Mouse (Mus musculus): ENCODE data around the gene Ddit4. TPM values are rescaled to one million over a fixed set of nuclear protein-coding genes. Genes with fewer than 3 reads are reported as not detected.

Gene Ddit4
- polyA plus RNA-seq, 1 experiment from 2014 or later = 1.9 TPM

DNA sequence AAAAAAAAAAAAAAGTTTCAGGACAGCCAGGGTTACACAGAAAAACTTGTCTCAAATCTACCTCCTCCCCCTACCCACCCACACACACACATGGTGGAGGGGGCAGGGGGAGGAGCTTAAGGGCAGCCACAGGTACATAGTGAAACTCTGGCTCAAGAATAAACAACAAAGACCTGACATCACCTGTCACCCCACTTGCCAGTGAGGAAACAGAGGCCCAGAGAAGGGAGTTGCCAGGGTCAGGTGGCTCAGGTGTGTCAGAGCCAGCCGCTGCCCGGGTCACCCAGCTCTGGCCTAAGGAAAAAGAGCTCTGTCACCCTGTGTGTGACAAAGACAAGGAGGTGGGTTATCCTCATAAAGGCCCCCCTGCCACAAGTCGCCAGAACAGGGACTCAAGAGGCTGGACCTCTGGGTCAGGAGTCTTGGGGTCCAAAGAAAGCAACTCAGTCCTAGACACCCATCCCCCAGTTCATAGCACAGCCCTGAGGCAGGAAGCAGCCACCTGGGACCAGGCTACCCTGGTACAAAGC lies 44.5 kb downstream of the Ddit4 start:
- H3K4me3 ChIP-seq (ENCODE audit: low read depth, low read length) = no peak overlapping the region
- no peak overlapping the region for H3K4me2 ChIP-seq
- H3K4me1 ChIP-seq (ENCODE audit: control insufficient read depth, insufficient read depth, low read length) = peaks cover 47% of the 10 kb centered on the region
- no peak for ATAC-seq (replicated peaks; ENCODE audit: insufficient number of reproducible peaks, low FRiP score, low TSS enrichment)
- 71% methylated on average over 3 of the region's 3 CpGs for WGBS (ENCODE audit: insufficient replicate concordance)
- H3K9me3 ChIP-seq (replicated peaks; ENCODE audit: control insufficient read depth, low read length) = no peaks in the 10 kb centered on the region
- H3K27ac ChIP-seq (ENCODE audit: low read depth, low read length) = peak overlapping the region; percentile 86; the same call in 1 of the 2 replicates
- peak overlapping the region; percentile 49; the same call in 1 of the 2 replicates for H3K9ac ChIP-seq (ENCODE audit: low read depth, low read length)
- H3K36me3 ChIP-seq (ENCODE audit: control insufficient read depth, insufficient read depth, low read length) = no peaks in the 10 kb centered on the region
- H3K27me3 ChIP-seq (ENCODE audit: control insufficient read depth, insufficient read depth, low read length) = peaks cover 5% of the 10 kb centered on the region; the same call in 1 of the 2 replicates

DNA sequence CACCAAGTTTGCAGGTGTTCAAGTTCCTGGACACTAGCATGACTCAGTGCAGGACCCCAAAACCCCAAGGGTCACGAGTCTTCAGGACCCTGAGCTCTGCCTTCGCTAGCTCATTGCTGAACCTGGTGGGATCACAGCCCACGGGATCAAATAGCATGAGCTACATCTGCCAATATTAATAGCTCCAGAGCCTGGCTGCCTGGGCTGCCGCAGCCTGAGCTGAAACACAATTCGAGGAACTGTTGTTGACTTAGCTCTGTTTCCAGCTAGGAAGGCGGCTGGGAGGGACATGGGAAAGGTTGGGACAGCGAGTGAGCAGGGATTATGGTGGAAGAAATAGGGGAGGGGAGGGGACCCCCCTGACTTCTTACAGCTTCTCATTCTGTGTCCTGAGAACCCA lies 48.5 kb downstream of the Ddit4 start:
- Histone ChIP-seq H3K36me3 (ENCODE audit: control insufficient read depth, insufficient read depth, low read length) (no peaks in the 10 kb centered on the region), H3K4me2 (no peak overlapping the region), H3K9ac (ENCODE audit: low read depth, low read length) (no peak overlapping the region), H3K4me1 (ENCODE audit: control insufficient read depth, insufficient read depth, low read length) (peaks cover 56% of the 10 kb centered on the region), H3K4me3 (ENCODE audit: low read depth, low read length) (no peak overlapping the region), H3K27ac (ENCODE audit: low read depth, low read length) (no peak overlapping the region; the same call in 1 of the 2 replicates), H3K9me3 (replicated peaks; ENCODE audit: control insufficient read depth, low read length) (no peaks in the 10 kb centered on the region), H3K27me3 (ENCODE audit: control insufficient read depth, insufficient read depth, low read length) (no peaks in the 10 kb centered on the region)
- no peak for ATAC-seq (replicated peaks; ENCODE audit: insufficient number of reproducible peaks, low FRiP score, low TSS enrichment)
- 58% methylated on average over 7 of the region's 7 CpGs for WGBS (ENCODE audit: insufficient replicate concordance)

- Histone ChIP-seq H3K4me3 (ENCODE audit: low read depth, low read length) (no peak overlapping the region), H3K4me1 (ENCODE audit: control insufficient read depth, insufficient read depth, low read length) (peaks cover 51% of the 10 kb centered on the region), H3K27ac (ENCODE audit: low read depth, low read length) (no peak overlapping the region), H3K36me3 (ENCODE audit: control insufficient read depth, insufficient read depth, low read length) (no peaks in the 10 kb centered on the region), H3K4me2 (no peak overlapping the region; the same call in 1 of the 2 replicates), H3K9me3 (replicated peaks; ENCODE audit: control insufficient read depth, low read length) (no peaks in the 10 kb centered on the region), H3K9ac (ENCODE audit: low read depth, low read length) (no peak overlapping the region), H3K27me3 (ENCODE audit: control insufficient read depth, insufficient read depth, low read length) (no peaks in the 10 kb centered on the region)
- ATAC-seq (replicated peaks; ENCODE audit: insufficient number of reproducible peaks, low FRiP score, low TSS enrichment) = no peak
- WGBS (ENCODE audit: insufficient replicate concordance) = 59% methylated on average over 8 of the region's 8 CpGs
These were observed 49.0 kb downstream of the Ddit4 start for GRCm38 (mm10) chr10:59902606-59902990.

DNA sequence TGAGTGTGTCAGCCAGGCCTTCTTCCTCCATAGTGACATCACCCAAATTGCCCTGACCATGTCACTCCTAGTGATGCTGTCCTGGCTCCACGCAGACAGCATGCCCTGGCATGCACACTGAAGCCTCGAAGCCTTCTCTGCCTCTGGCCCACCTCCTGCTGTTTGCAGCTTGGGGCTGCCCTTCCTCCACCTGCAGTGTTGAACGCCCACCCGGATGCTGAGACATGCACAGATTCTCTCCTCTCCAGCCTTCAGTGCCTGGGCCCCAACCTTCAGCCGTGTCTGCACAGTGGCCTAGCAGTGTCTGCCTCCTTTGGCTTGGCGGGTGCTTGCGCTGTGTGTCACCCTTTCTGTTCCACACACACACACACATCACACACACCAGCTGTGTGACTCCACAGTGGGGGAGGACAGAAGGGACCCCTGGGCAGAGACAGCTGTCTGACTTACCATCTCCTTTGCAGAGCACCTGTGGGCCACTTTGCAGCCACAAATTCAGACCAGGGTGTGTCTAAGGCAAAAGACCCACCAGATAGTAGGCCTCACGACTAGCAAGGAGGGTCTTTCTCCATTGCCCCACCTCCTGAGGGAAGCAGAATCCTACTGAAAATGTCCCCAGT lies 49.5 kb downstream of the Ddit4 start:
- Histone ChIP-seq H3K27me3 (ENCODE audit: control insufficient read depth, insufficient read depth, low read length) (no peaks in the 10 kb centered on the region), H3K36me3 (ENCODE audit: control insufficient read depth, insufficient read depth, low read length) (no peaks in the 10 kb centered on the region), H3K4me1 (ENCODE audit: control insufficient read depth, insufficient read depth, low read length) (peaks cover 46% of the 10 kb centered on the region), H3K9ac (ENCODE audit: low read depth, low read length) (no peak overlapping the region), H3K27ac (ENCODE audit: low read depth, low read length) (no peak overlapping the region), H3K4me3 (ENCODE audit: low read depth, low read length) (no peak overlapping the region), H3K4me2 (no peak overlapping the region; the same call in 1 of the 2 replicates), H3K9me3 (replicated peaks; ENCODE audit: control insufficient read depth, low read length) (no peaks in the 10 kb centered on the region)
- ATAC-seq (replicated peaks; ENCODE audit: insufficient number of reproducible peaks, low FRiP score, low TSS enrichment) = no peak
- WGBS (ENCODE audit: insufficient replicate concordance) = 71% methylated on average over 8 of the region's 8 CpGs

DNA sequence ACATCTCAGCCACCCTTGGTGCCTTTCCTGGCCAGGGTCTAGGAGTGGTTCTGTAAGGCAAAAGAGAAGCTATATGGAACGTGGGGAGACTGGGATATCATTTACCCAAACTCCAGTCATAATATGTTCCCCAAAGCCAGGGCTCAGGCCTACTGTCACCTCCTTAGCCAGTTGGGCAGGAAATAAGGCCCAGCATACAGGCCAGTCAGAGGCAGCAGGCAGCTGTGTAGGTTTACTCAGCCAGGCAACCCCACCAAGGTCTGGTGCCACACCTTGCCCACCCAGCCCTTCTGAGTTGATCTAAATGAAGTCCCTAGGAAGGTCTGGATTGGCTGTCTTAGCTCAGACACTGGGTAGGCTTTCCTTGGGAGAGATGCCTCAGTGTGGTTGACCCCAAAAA lies 50.2 kb downstream of the Ddit4 start:
- Histone ChIP-seq H3K27ac (ENCODE audit: low read depth, low read length) (peak overlapping the region; percentile 98), H3K4me1 (ENCODE audit: control insufficient read depth, insufficient read depth, low read length) (peaks cover 45% of the 10 kb centered on the region), H3K36me3 (ENCODE audit: control insufficient read depth, insufficient read depth, low read length) (no peaks in the 10 kb centered on the region), H3K27me3 (ENCODE audit: control insufficient read depth, insufficient read depth, low read length) (no peaks in the 10 kb centered on the region), H3K9me3 (replicated peaks; ENCODE audit: control insufficient read depth, low read length) (no peaks in the 10 kb centered on the region), H3K4me3 (ENCODE audit: low read depth, low read length) (no peak overlapping the region), H3K4me2 (no peak overlapping the region), H3K9ac (ENCODE audit: low read depth, low read length) (0 out of 2 replicates have a peak overlapping the region, but pooled peaks have one; percentile 28)
- WGBS (ENCODE audit: insufficient replicate concordance) = 75% methylated on average over 1 of the region's 1 CpGs
- ATAC-seq (replicated peaks; ENCODE audit: insufficient number of reproducible peaks, low FRiP score, low TSS enrichment) = no peak

GRCm38 (mm10) chr10:59900939-59901338 lies 50.7 kb downstream of the Ddit4 start:
- ATAC-seq (replicated peaks; ENCODE audit: insufficient number of reproducible peaks, low FRiP score, low TSS enrichment) = no peak
- Histone ChIP-seq H3K4me2 (no peak overlapping the region), H3K4me3 (ENCODE audit: low read depth, low read length) (no peak overlapping the region), H3K27ac (ENCODE audit: low read depth, low read length) (peak overlapping the region; percentile 98), H3K36me3 (ENCODE audit: control insufficient read depth, insufficient read depth, low read length) (0 out of 2 replicates have a peak, but pooled peaks cover 3% of the 10 kb centered on the region), H3K9me3 (replicated peaks; ENCODE audit: control insufficient read depth, low read length) (no peaks in the 10 kb centered on the region), H3K9ac (ENCODE audit: low read depth, low read length) (no peak overlapping the region), H3K4me1 (ENCODE audit: control insufficient read depth, insufficient read depth, low read length) (peaks cover 45% of the 10 kb centered on the region), H3K27me3 (ENCODE audit: control insufficient read depth, insufficient read depth, low read length) (no peaks in the 10 kb centered on the region)
- WGBS (ENCODE audit: insufficient replicate concordance) = 34% methylated on average over 4 of the region's 4 CpGs

DNA sequence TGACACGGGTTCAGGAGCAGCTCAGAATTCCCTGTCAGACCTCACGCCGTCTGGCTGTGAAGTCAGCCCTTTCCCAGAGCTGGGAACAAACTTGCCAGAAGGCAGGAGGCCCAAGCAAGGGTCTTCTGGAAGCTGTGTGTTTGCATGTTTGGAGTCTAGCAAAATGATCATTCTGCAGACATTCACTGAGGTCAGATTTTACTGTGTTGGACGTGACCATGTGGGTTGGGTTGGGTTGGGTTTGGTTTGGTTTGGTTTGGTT lies 51.5 kb downstream of the Ddit4 start:
- Histone ChIP-seq H3K9me3 (replicated peaks; ENCODE audit: control insufficient read depth, low read length) (no peaks in the 10 kb centered on the region), H3K4me1 (ENCODE audit: control insufficient read depth, insufficient read depth, low read length) (peaks cover 46% of the 10 kb centered on the region), H3K36me3 (ENCODE audit: control insufficient read depth, insufficient read depth, low read length) (peaks cover 9% of the 10 kb centered on the region; the same call in 1 of the 2 replicates), H3K4me3 (ENCODE audit: low read depth, low read length) (no peak overlapping the region; the same call in 1 of the 2 replicates), H3K27ac (ENCODE audit: low read depth, low read length) (peak overlapping the region; percentile 98), H3K4me2 (peak overlapping the region; percentile 59), H3K27me3 (ENCODE audit: control insufficient read depth, insufficient read depth, low read length) (no peaks in the 10 kb centered on the region), H3K9ac (ENCODE audit: low read depth, low read length) (peak overlapping the region; percentile 74)
- WGBS (ENCODE audit: insufficient replicate concordance) = 57% methylated on average over 4 of the region's 4 CpGs
- ATAC-seq (replicated peaks; ENCODE audit: insufficient number of reproducible peaks, low FRiP score, low TSS enrichment) = no peak
